Mouse (Mus musculus): ENCODE results near the gene Wwc1. TPM values are rescaled to one million over a fixed set of nuclear protein-coding genes. Genes with fewer than 3 reads are reported as not detected.

The Wwc1 gene
- total RNA-seq, 2 experiments from 2014 or later = 1.4 to 2.0 TPM

GRCm38 (mm10) chr11:35973135-35973534 is 7.2 kb downstream of the Wwc1 start:
- no peak for DNase-seq

- no peak for DNase-seq
Observed at GRCm38 (mm10) chr11:35972270-35972931, 7.9 kb downstream of the Wwc1 start.

- DNase-seq = no peak
Observed at GRCm38 (mm10) chr11:35970806-35971705, 9.3 kb downstream of the Wwc1 start.

GRCm38 (mm10) chr11:35968291-35968690 is 12.0 kb downstream of the Wwc1 start:
- DNase-seq = no peak

GRCm38 (mm10) chr11:35963981-35964549 is 16.3 kb downstream of the Wwc1 start:
- DNase-seq = no peak

GRCm38 (mm10) chr11:35963554-35963953 is 16.8 kb downstream of the Wwc1 start:
- DNase-seq = no peak

- no peak for DNase-seq
Observed at GRCm38 (mm10) chr11:35962431-35962830, 17.9 kb downstream of the Wwc1 start.

- DNase-seq = no peak
Observed at GRCm38 (mm10) chr11:35959270-35959669, 21.1 kb downstream of the Wwc1 start.

GRCm38 (mm10) chr11:35955572-35955971 is 24.8 kb downstream of the Wwc1 start:
- no peak for DNase-seq

- no peak for DNase-seq
Observed at GRCm38 (mm10) chr11:35953179-35953578, 27.1 kb downstream of the Wwc1 start.

GRCm38 (mm10) chr11:35951727-35952065 is 28.6 kb downstream of the Wwc1 start:
- DNase-seq = no peak

GRCm38 (mm10) chr11:35951058-35951726 is 29.1 kb downstream of the Wwc1 start:
- DNase-seq = no peak

GRCm38 (mm10) chr11:35950466-35950865 is 29.9 kb downstream of the Wwc1 start:
- no peak for DNase-seq

GRCm38 (mm10) chr11:35950011-35950410 is 30.3 kb downstream of the Wwc1 start:
- no peak for DNase-seq

GRCm38 (mm10) chr11:35948457-35948881 is 31.9 kb downstream of the Wwc1 start:
- DNase-seq = no peak

- no peak for DNase-seq
Observed at GRCm38 (mm10) chr11:35947944-35948343, 32.4 kb downstream of the Wwc1 start.

- DNase-seq = no peak
Observed at GRCm38 (mm10) chr11:35945187-35945586, 35.1 kb downstream of the Wwc1 start.

GRCm38 (mm10) chr11:35941641-35942040 is 38.7 kb downstream of the Wwc1 start:
- DNase-seq = no peak

- DNase-seq = no peak
Observed at GRCm38 (mm10) chr11:35941064-35941463, 39.3 kb downstream of the Wwc1 start.

- no peak for DNase-seq
Observed at GRCm38 (mm10) chr11:35938790-35939385, 41.4 kb downstream of the Wwc1 start.

- no peak for DNase-seq
Observed at GRCm38 (mm10) chr11:35935645-35936044, 44.7 kb downstream of the Wwc1 start.

GRCm38 (mm10) chr11:35935133-35935532 is 45.2 kb downstream of the Wwc1 start:
- DNase-seq = no peak
